Mouse (Mus musculus) limb, embryonic 10.5 days (tissue): ENCODE measurements at regions not wholly inside any gene's neighbourhood (a gene's known extent, or its start where the extent isn't known, plus 50 kb on each side); places are given as distances from the start of the nearest gene placed in this dataset.
A peak's percentile ranks its signal among the peaks of the same experiment; 100 is the strongest.
"Not testable (repeated sequence)": the region's sequence is repeated elsewhere in the genome, so short reads cannot be mapped to it uniquely, and the experiment has no call there.

Source experiments
- DNase-seq: peaks from one replicate; pipeline ENCODE4 v3.0.0-alpha.2; 2017; ENCODE audit warnings: low spot score
- H3K27ac ChIP-seq: fragments of 300-500 bp; sonication (generic); 2 replicates; pipeline ENCODE4 v1.5.1; 2016; ENCODE audit warnings: mild to moderate bottlenecking
- H3K27me3 ChIP-seq: fragments of 300-500 bp; sonication (generic); 2 replicates; pipeline ENCODE4 v1.6.1; 2016; ENCODE audit warnings: low read depth, mild to moderate bottlenecking; ENCODE audit not compliant: poor library complexity, severe bottlenecking
- H3K36me3 ChIP-seq: fragments of 300-500 bp; sonication (generic); 2 replicates; pipeline ENCODE4 v1.6.1; 2016; ENCODE audit warnings: mild to moderate bottlenecking, moderate library complexity
- H3K4me1 ChIP-seq: fragments of 300-500 bp; sonication (generic); 2 replicates; pipeline ENCODE4 v1.6.1; 2016
- H3K4me3 ChIP-seq: fragments of 300-500 bp; sonication (generic); 2 replicates; pipeline ENCODE4 v1.5.1; 2016; ENCODE audit warnings: mild to moderate bottlenecking, moderate library complexity
- H3K9me3 ChIP-seq: fragments of 300-500 bp; sonication (generic); replicated peaks from 2 replicates; pipeline ENCODE4 v1.6.1; 2016; ENCODE audit warnings: mild to moderate bottlenecking
- WGBS: fragments of 180-500 bp; shearing (Covaris S2); methylation state at CpG from one replicate; pipeline ENCODE4 v1.1.7; 2016; 5-methylcytosine and 5-hydroxymethylcytosine counted together

DNA sequence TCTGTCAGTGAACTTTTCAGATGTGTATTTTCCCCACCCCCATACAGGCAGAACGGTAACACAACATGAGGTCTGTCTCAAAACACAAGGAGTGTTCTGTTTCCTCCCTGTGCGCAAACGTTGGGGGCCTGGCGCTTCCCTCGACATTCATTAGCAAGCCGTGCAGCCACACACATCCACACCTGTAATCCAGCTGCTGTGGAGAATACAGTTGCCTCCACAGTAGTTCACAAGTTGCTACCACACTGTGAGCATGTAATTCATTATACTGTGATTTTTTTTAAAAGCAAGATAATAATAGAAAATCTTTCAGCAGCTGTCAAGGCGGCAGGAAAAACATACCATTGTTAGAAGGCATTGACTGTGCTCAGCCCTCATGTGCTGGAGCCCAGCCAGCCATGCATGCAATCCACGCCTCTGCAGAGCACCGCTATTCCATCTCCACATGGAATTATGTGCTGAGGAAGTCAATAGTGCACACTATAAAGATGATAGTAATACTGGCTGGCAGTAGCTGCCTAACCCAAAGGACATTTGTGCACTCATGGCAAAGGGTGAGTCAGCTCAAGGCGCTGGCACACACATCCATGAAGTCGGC, 586.1 kb upstream of the Sox11 start:
- H3K4me1 ChIP-seq: peaks cover 30% of the 10 kb centered on the region
- WGBS: 74% methylated on average over 11 of the region's 11 CpGs
- 0 out of 2 replicates have a peak overlapping the region, but pooled peaks have one; percentile 27 for H3K27ac ChIP-seq
- H3K27me3 ChIP-seq: no peaks in the 10 kb centered on the region
- no peaks in the 10 kb centered on the region for H3K36me3 ChIP-seq
- no peak overlapping the region for H3K4me3 ChIP-seq
- H3K9me3 ChIP-seq: no peaks in the 10 kb centered on the region
- no peak for DNase-seq

DNA sequence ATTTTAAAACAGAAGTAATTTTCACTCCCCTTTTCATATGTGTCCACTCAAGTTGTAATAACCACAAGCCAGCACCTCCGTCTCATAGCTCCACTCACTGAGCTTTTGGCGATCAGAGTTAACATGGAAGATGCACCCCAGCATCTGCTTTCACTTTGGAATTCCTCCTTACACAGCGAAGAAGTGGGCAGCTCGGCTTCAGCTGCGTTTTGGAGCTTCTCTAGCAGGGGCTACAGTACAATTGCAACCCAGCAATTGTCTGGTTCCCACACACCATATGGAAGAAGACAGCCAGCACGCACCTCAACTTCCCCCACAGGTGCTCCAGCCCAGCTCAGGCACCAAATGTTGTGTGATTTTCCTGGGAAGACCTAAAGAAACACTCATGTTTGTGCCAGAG, 584.4 kb upstream of the Sox11 start:
- no peak overlapping the region for H3K27ac ChIP-seq
- no peak overlapping the region for H3K4me3 ChIP-seq
- no peaks in the 10 kb centered on the region for H3K9me3 ChIP-seq
- H3K27me3 ChIP-seq: no peaks in the 10 kb centered on the region
- no peaks in the 10 kb centered on the region for H3K36me3 ChIP-seq
- H3K4me1 ChIP-seq: peaks cover 12% of the 10 kb centered on the region
- WGBS: 88% methylated on average over 6 of the region's 6 CpGs
- no peak for DNase-seq

DNA sequence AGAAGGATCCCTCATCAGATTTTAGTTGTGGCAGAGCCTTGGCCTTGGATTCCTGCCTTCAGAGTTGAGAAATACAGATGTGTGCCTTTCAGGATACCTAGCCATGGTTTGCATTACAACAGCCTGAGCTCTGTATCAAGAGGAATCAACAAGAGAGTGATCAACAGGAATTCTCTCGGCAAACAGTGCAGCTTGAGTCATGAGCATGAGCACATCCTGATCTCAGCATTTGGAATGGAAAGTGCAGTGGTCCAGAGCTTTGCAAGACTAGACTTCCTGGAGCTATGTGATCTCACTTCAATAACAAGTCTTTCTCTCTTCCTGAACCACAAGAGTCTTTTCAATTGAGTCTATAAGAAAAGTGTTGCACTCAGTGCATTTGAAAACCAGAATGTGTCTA, 578.2 kb upstream of the Sox11 start:
- no peak for DNase-seq
- no peaks in the 10 kb centered on the region for H3K36me3 ChIP-seq
- H3K9me3 ChIP-seq: no peaks in the 10 kb centered on the region
- H3K27me3 ChIP-seq: no peaks in the 10 kb centered on the region
- WGBS: 85% methylated on average over 1 of the region's 1 CpGs
- no peak overlapping the region for H3K4me3 ChIP-seq
- H3K27ac ChIP-seq: no peak overlapping the region
- no peaks in the 10 kb centered on the region for H3K4me1 ChIP-seq

DNA sequence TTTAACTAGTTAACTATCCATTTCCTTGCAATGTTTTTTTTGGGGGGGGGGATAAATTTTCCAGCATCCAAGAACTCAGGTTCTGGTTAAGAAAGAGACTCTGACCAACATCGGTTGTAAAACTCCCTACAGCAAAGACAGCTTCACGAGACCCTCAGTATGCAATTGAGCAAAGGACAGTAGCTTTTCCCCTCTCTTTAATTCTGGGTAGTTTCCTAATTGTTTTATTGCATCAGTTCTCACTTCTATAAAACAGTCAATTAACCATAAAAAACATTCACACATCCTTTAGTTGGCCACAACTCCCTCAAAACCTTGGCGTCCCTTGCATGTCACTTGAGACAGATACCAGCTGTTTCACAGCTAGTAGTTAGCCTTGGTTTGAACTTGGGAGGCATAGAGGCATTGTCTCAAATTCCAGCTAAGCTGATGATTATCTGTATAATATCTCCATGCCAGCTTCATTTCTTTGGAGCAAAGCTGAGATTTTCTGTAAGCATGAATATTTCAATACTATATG, 574.1 kb upstream of the Sox11 start:
- Histone ChIP-seq H3K27me3 (no peaks in the 10 kb centered on the region), H3K9me3 (no peaks in the 10 kb centered on the region), H3K27ac (no peak overlapping the region), H3K36me3 (no peaks in the 10 kb centered on the region), H3K4me3 (no peak overlapping the region), H3K4me1 (no peaks in the 10 kb centered on the region)
- 28% methylated on average over 3 of the region's 3 CpGs for WGBS
- DNase-seq: no peak

DNA sequence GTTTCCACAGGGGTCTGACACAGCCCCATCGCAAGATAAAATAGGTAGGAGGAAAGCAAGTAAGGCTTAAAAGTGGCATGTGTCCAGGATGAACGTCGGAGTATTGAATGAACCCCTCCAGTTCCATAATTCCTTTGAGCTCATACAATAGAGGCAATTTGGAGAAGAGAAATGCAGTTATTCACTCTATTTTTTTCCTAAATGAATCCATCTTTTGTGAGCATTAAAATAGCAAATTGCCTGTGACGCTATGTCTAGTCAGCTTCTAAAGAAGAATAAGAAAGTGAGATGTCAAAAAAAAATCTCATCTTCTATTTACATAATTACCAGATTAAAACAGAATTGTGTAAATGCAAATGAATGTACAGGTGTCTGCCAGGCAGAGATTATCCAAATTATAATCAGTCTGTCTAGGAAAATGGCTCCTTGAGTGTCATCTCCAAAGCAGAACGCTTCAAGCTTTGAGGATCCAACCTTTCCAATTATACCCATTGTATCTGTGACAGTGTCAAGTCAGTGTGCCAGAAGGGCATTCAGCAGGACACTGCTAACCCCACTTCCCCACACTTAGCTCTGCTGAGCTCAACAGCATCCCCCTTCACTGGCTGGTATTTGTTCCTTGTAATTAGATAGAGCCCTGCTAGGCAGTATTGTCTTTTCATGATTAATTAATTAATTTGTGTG, 567.2 kb upstream of the Sox11 start:
- Histone ChIP-seq H3K4me1 (no peaks in the 10 kb centered on the region), H3K9me3 (no peaks in the 10 kb centered on the region), H3K4me3 (no peak overlapping the region), H3K36me3 (no peaks in the 10 kb centered on the region), H3K27me3 (no peaks in the 10 kb centered on the region), H3K27ac (no peak overlapping the region)
- 92% methylated on average over 5 of the region's 5 CpGs for whole genome bisulfite sequencing
- no peak for DNase-seq

DNA sequence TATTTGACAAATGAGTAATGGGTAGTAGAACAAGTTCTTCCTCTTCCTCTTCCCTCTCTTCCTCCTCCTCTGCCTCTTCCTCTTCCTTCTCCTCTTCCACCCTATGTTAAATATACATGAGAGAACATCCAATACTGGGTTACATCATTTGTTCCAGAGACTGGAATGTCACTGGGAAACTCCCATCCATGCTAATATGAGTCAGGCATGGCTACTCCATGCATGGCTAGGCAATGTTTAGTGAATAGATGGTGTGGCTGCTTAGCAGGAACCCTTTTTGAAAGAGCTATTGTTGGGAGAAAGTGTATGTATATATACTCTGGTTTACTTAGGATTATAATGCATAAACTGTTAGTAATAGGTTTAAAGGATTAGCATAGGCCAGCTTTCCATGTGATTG, 554.3 kb upstream of the Sox11 start:
- H3K36me3 ChIP-seq, DNase-seq, H3K27ac ChIP-seq, H3K27me3 ChIP-seq, H3K4me3 ChIP-seq, H3K9me3 ChIP-seq: not testable (repeated sequence)
- peaks cover 10% of the 10 kb centered on the region for H3K4me1 ChIP-seq

DNA sequence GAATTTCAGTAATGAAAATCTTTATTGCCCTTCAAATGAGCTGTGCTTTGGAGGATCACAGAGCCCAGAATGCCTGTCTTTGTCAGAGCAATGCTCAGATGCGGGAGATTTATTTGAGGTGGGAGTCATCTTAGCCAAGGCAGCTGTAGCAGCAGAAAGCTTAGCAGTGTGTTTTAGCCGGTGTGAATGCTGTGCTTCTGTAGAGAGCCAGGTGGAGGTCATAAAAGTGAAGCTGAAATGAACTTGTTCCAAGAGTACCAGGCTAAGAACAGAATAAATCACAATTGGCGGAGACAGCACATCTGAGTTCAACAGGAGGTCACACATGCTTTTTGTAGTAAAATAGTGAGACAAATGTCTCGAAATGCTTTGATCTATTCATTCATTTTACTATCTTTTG, 539.3 kb upstream of the Sox11 start:
- DNase-seq: peak; percentile 45
- Histone ChIP-seq H3K4me1 (peaks cover 5% of the 10 kb centered on the region), H3K4me3 (no peak overlapping the region), H3K27ac (no peak overlapping the region), H3K9me3 (no peaks in the 10 kb centered on the region), H3K27me3 (no peaks in the 10 kb centered on the region), H3K36me3 (no peaks in the 10 kb centered on the region)
- WGBS: 26% methylated on average over 4 of the region's 4 CpGs

DNA sequence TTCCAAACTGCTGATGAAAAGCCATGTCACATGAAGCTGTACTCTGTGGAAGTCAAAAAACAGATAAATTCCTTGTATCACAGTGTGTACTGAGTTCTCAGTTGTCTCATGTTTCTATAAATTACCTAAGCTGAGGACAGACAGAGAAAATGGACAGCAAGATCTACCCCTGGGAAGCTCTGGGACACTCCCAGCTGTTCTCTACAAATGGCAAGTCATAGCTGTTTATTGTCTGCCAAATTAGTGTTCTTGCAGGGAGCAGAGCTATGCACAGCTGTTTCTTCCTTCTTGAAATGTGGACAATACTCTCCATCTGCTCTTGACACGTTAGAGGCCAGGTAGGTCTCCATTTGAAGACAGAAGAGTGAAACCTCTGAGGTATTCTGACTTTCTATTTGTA, 524.0 kb upstream of the Sox11 start:
- no peak for DNase-seq
- no peaks in the 10 kb centered on the region for H3K27me3 ChIP-seq
- no peak overlapping the region for H3K4me3 ChIP-seq
- WGBS: 86% methylated on average over 1 of the region's 1 CpGs
- H3K36me3 ChIP-seq: no peaks in the 10 kb centered on the region
- H3K27ac ChIP-seq: no peak overlapping the region
- no peaks in the 10 kb centered on the region for H3K9me3 ChIP-seq
- no peaks in the 10 kb centered on the region for H3K4me1 ChIP-seq

DNA sequence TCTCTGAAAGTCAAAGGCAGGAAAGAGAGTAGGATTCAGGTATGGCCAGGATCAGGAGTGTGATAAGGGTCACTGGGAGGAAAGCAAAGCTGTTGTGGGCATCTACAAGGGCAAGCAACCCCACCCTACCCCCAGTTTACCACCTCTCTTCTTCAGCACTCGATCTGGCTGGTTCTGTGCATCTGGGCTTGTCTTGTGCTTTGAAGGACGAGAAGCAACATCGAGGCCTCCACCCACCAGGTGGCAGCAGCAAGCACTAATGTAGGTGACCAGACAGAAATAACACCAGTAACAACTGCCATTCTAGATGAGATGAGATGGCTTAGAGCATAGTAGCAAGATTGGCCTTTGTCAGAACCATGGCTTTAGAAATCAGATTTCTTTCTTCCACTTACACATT, 507.2 kb upstream of the Sox11 start:
- 88% methylated on average over 3 of the region's 3 CpGs for WGBS
- DNase-seq: no peak
- H3K27me3 ChIP-seq: no peaks in the 10 kb centered on the region
- H3K4me1 ChIP-seq: 0 out of 2 replicates have a peak, but pooled peaks cover 13% of the 10 kb centered on the region
- H3K27ac ChIP-seq: no peak overlapping the region
- H3K4me3 ChIP-seq: no peak overlapping the region
- H3K36me3 ChIP-seq: no peaks in the 10 kb centered on the region
- no peaks in the 10 kb centered on the region for H3K9me3 ChIP-seq

DNA sequence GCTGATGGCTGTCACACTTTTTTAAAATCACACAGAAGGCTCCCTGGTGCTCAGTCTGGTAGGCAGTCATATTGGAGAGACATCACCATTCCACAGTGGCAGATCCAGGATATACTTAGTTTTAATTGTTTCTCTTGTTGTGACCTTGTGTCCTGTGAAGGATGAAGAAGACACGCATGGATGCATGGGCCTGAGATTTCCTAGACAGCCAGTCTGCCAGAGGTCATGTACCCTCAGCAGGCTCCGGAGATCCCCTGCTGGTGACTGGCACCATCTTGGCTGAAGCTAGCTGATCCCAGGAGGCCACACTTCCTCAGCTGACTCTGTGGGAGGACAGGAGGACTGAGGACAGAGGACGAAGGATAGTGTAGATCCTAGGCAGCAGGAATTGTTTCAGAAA, 506.7 kb upstream of the Sox11 start:
- H3K27me3 ChIP-seq: no peaks in the 10 kb centered on the region
- no peak overlapping the region for H3K4me3 ChIP-seq
- no peak overlapping the region for H3K27ac ChIP-seq
- DNase-seq: no peak
- no peaks in the 10 kb centered on the region for H3K36me3 ChIP-seq
- H3K4me1 ChIP-seq: 0 out of 2 replicates have a peak, but pooled peaks cover 13% of the 10 kb centered on the region
- 76% methylated on average over 3 of the region's 3 CpGs for WGBS
- H3K9me3 ChIP-seq: no peaks in the 10 kb centered on the region

DNA sequence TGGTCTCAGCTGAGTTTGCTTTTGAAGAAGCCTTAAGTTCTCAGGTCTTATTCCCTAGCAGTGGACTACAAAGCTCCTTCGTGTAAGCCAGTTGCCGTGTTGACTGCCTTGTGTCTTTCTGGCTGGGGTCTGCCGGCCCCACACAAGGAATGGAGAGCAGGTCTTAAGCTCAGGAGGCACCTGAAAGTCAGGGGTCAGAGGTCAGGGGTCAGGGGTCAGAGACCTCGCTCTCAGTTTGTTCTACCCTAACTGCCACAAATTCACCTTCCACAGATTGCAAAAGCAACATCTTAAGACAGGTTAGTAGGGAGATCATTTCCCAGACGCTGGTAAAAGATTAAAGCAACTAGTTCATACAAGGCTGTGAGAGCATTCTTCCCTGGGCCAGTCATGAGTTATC, 505.8 kb upstream of the Sox11 start:
- DNase-seq: no peak
- Histone ChIP-seq H3K9me3 (no peaks in the 10 kb centered on the region), H3K4me1 (0 out of 2 replicates have a peak, but pooled peaks cover 13% of the 10 kb centered on the region), H3K27me3 (no peaks in the 10 kb centered on the region), H3K27ac (no peak overlapping the region), H3K36me3 (no peaks in the 10 kb centered on the region), H3K4me3 (no peak overlapping the region)
- 67% methylated on average over 5 of the region's 5 CpGs for WGBS

DNA sequence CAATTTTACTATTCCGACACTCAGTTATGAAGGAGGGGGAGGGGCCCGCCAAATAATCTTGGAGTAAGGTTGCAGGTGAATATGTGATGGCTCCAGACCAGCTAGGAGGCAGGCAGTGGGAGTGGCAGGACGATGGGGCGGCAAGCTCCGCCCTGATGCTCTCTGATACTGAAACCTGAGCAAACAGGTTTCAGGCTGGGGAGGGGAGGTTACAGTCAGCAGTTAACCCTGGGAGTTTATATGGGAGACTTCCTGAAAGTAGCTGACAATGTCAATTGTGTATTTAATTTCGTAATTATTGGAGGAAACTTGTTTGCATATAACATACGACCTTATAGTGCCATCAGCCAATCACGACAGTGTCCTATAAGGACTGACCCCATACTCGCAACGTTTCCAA, 505.0 kb upstream of the Sox11 start:
- H3K9me3 ChIP-seq: no peaks in the 10 kb centered on the region
- WGBS: 63% methylated on average over 10 of the region's 10 CpGs
- no peak overlapping the region for H3K4me3 ChIP-seq
- H3K27me3 ChIP-seq: no peaks in the 10 kb centered on the region
- no peaks in the 10 kb centered on the region for H3K36me3 ChIP-seq
- no peak overlapping the region for H3K27ac ChIP-seq
- 0 out of 2 replicates have a peak, but pooled peaks cover 13% of the 10 kb centered on the region for H3K4me1 ChIP-seq
- no peak for DNase-seq

DNA sequence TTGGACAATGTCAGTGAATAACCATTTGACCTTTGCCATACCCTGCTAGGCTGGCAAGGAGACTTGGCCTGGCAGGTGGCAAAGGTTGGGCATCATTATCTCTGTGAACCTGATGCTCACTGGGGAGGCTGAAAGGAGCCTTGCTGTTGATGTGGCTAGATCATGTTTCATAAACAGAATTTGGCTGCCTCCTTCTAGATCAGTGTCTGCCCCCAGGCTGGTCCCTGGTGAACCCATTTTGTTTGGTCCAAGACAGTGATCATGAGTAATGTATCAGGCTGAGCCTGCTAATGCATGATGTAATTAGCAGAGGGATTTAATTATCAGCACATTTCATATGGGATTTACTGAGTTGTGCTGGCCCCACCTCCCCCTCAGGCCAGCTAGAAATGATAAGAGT, 502.6 kb upstream of the Sox11 start:
- 0 out of 2 replicates have a peak, but pooled peaks cover 13% of the 10 kb centered on the region for H3K4me1 ChIP-seq
- no peak for DNase-seq
- no peak overlapping the region for H3K27ac ChIP-seq

DNA sequence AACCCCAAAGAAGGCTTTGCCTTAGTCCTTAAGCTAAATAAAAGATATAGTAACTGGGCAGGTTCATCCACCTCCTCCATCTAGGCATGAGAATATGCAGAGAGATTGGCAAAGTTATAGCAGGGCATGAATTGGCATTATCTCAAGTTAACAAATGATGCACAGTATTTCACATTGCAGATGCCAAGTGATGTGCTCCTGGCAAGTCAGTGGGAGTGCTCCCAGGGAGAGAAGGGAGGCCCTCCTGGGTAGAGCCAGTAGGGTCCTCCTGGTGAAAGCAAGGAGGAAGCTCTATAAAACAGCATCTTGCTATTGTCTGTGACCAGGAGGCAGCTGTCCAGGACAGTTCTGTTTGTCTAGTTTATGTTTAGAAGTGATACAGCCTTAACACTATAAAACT, 496.6 kb upstream of the Sox11 start:
- no peak for DNase-seq
- Histone ChIP-seq H3K36me3 (no peaks in the 10 kb centered on the region), H3K4me1 (no peaks in the 10 kb centered on the region), H3K27me3 (no peaks in the 10 kb centered on the region), H3K27ac (no peak overlapping the region), H3K4me3 (no peak overlapping the region), H3K9me3 (no peaks in the 10 kb centered on the region)

More for the DNA sequence above, 502.6 kb upstream of the Sox11 start:
- H3K36me3 ChIP-seq: no peaks in the 10 kb centered on the region
- H3K9me3 ChIP-seq: no peaks in the 10 kb centered on the region
- no peaks in the 10 kb centered on the region for H3K27me3 ChIP-seq
- no peak overlapping the region for H3K4me3 ChIP-seq
